Mouse (Mus musculus) CH12.LX (cell line): ENCODE results near the gene Myo10.

ENCODE experiments used
- CTCF ChIP-seq, 2 experiments: IDR thresholded peaks in 1 of 2; conservative IDR thresholded peaks in 1 of 2; 2 replicates each; pipeline ENCODE4 v1.5.1; 2011 to 2012; ENCODE audit warnings: low read depth in 2 of 2, low read length in 2 of 2, improper control_type of control experiment in 1 of 2, inconsistent platforms in 1 of 2, mild to moderate bottlenecking in 1 of 2, moderate library complexity in 1 of 2
- EP300 ChIP-seq: IDR thresholded peaks from 2 replicates; pipeline ENCODE4 v1.6.1; 2011; ENCODE audit warnings: low read length, improper control_type of control experiment
- MAZ ChIP-seq: IDR thresholded peaks from 2 replicates; pipeline ENCODE4 v1.6.1; 2012; ENCODE audit warnings: low read depth, mild to moderate bottlenecking, inconsistent platforms, low read length, improper control_type of control experiment, moderate library complexity
- POLR2A ChIP-seq: IDR thresholded peaks from 2 replicates; pipeline ENCODE4 v1.6.1; 2011; ENCODE audit warnings: low read depth, mild to moderate bottlenecking, improper control_type of control experiment, low read length
- RAD21 ChIP-seq: IDR thresholded peaks from 2 replicates; pipeline ENCODE4 v1.6.1; 2011; ENCODE audit warnings: low read depth, mild to moderate bottlenecking, low read length, improper control_type of control experiment, moderate library complexity
- SMC3 ChIP-seq: IDR thresholded peaks from 2 replicates; pipeline ENCODE4 v1.6.1; 2011; ENCODE audit warnings: low read depth, low read length, improper control_type of control experiment
- UBTF ChIP-seq: IDR thresholded peaks from 2 replicates; pipeline ENCODE4 v1.6.1; 2012; ENCODE audit warnings: low read depth, mild to moderate bottlenecking, inconsistent platforms, low read length, improper control_type of control experiment, moderate library complexity

DNA sequence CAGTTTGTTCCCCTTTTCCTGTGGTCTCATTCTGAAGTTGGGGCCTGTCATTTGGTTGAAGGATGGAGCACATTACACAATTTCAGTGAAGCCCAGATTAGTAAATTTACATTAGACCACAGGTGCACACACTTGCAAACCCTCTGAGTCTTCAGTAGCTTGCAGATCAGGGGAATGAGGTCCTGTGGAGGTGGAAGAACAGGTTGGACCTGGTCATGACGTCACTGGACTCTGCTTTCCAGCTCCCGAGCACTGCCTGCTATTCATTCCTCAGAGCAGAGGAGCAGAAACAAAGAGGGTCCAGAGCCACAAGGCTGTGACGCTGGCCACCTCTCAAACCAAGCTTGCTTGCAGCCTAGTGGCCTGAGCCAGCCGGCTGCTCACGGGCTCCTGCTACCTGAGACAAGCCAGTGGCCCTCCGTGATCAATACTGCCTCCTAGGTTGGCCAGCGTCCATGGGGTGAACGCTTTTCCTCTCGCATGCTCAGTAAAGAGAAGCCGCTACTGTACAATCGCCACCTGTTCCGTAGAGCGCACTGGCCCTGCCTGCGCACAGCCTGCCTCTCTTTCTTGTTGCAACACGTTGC is 136.3 kb downstream of the Myo10 start:
- TF ChIP-seq MAZ (no peak), RAD21 (no peak), CTCF (conservative IDR thresholded peaks at IDR 0.05 in 1 of 2, IDR thresholded peaks at IDR 0.05 in 1 of 2; ENCODE audit: low read depth in 2 of 2, low read length in 2 of 2) (no peak), POLR2A (no peak), EP300 (no peak), UBTF (no peak), SMC3 (no peak)
